Mouse (Mus musculus): ENCODE data around the gene Syne2.

GRCm38 (mm10) chr12:75851481-75851880 is 33.5 kb downstream of the Syne2 start:
- TF ChIP-seq POLR2A (IDR thresholded peaks at IDR 0.05; ENCODE audit: borderline replicate concordance, low read depth, low read length) (no peak), CTCF (IDR thresholded peaks at IDR 0.05; ENCODE audit: low read depth, low read length) (no peak)
